Mouse (Mus musculus) mouse embryonic stem cell (cell line): ENCODE data around the gene Olfr1358.

Experiments
- in situ Hi-C, 2 experiments: fragments of 300-500 bp; cut with MboI; formaldehyde crosslinking; loops; 1 replicate in 1 of 2; 3 replicates in 1 of 2; pipeline ENCODE4 v1.14.3; 2019 to 2020; ENCODE audit warnings: low sequenced_read_pairs in 2 of 2, low pct_unique_long_range_greater_than_20kb in 1 of 2, mixed read lengths in 1 of 2; ENCODE audit not compliant: unreplicated experiment in 1 of 2

The Olfr1358 gene

GRCm38 (mm10) chr10:78540943-78541342 is 23.7 kb downstream of the Olfr1358 start:
- in situ Hi-C loops, result no loop called here

- in situ Hi-C loops, result no loop called here
Observed at GRCm38 (mm10) chr10:78565070-78565469, 47.8 kb downstream of the Olfr1358 start.

GRCm38 (mm10) chr10:78569191-78569590 is 52.0 kb downstream of the Olfr1358 start:
- in situ Hi-C loops, result no loop called here

- in situ Hi-C loops, result no loop called here
Observed at GRCm38 (mm10) chr10:78569686-78570085, 52.5 kb downstream of the Olfr1358 start.
